Mouse (Mus musculus) activated CD4-positive, CD25-positive, alpha-beta regulatory T cell, adult 4 months (primary cell): ENCODE results near the gene Proca1. TPM values are rescaled to one million over a fixed set of nuclear protein-coding genes. Genes with fewer than 3 reads are reported as not detected.
A peak's percentile ranks its signal among the peaks of the same experiment; 100 is the strongest.
"Not testable (repeated sequence)": the region's sequence is repeated elsewhere in the genome, so short reads cannot be mapped to it uniquely, and the experiment has no call there.

Source experiments
- ATAC-seq: one replicate; pipeline ENCODE4 v1.8.0; 2017
- polyA plus RNA-seq, 2 experiments: library from polyadenylated mRNA; unstranded; fragments of 100-300 nt; shearing (Covaris generic); gene quantifications; one replicate each; pipeline ENCODE4 v1.2.1; 2017

Gene Proca1
- polyA plus RNA-seq, 2 experiments from 2014 or later, result 0.49 to 2.5 TPM

DNA sequence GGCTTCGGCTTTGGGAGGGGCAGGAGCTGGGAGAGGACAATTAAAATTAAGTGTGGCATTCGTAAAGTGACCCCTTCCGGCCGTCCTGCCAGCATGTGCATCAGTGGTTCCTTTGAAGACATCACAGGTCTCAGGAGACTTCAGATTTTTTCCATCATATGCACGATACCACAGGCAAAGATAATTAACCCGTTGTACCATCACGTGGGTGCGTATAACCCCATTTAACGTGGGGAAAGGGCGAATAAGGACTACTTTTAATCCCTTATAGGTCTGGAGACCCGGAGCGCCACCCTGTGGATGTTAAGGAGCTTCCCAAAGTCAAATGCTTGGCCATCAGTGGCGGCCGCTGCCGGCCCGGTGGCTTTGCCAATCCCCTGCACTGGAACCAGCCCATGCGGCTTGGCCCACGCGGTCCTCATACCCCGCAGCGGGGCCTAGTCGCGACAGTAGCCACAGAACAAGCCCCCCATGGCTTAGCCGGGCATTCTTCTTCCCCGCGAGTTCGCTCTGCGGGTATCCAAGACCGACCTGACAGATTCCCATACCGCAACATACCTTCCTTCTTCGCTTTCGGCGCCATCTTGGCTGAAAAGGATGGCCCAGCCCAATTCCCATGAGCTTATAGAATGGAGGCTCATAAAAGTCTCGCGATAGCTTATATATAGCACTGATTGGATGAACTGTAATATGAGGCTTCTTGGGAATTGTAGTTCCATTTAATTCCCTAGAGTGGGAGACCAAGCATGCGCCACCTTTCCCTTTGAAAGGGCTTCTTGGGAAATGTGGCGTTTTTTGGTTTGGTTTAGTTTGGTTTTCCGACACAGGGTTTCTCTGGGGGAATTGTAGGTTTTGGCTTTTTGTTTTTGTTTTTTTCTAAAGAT, 10.0 kb upstream of the Proca1 start, which contains the start of gene Rpl23a:
Gene Rpl23a, minus strand, starts transcription at position 624 of the 884 bp plus-strand sequence.
- peak; percentile 90 for ATAC-seq

DNA sequence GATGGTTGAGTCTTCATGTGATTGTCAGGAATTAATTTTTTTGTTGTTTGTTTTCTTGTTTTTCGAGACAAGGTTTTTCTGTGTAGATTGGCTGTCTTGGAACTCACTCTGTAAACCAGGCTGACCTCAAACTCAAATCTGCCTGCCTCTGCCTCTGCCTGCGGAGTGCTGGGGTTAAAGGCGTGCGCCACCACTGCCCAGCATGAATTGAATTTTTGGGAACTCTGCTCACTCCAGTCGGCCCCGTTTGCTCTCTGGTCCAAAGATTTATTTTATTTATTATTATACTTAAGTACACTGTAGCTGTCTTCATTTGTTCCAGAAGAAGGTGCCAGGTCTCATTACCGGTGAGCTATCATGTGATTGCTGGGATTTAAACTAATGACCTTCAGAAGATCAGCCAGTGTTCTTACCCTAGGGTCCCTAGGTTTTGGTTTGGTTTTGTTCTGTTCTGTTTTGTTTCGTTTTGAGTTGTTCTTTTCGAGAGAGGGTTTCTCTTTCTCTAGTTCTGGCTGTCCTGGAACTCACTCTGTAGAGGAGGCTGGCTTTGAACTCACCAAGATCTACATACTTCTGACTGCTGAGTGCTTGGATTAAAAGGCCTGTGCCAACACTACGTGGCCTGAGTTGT, 9.2 kb upstream of the Proca1 start:
- no peak for ATAC-seq

DNA sequence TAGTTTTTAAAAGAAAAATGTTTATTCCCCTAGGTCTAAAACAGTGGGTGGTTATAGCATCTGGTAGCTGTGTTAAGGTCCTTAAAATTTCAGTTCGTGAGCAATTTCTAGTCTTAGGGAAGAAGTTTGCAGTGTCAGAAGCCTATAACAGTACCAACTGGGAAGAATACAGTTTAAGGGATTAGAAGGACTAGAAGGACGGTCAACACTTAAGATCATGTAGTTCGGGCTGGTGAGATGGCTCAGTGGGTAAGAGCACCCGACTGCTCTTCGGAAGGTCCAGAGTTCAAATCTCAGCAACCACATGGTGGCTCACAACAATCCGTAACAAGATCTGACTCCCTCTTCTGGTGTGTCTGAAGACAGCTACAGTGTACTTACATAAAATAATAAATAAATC, 8.5 kb upstream of the Proca1 start:
- ATAC-seq, result not testable (repeated sequence)

DNA sequence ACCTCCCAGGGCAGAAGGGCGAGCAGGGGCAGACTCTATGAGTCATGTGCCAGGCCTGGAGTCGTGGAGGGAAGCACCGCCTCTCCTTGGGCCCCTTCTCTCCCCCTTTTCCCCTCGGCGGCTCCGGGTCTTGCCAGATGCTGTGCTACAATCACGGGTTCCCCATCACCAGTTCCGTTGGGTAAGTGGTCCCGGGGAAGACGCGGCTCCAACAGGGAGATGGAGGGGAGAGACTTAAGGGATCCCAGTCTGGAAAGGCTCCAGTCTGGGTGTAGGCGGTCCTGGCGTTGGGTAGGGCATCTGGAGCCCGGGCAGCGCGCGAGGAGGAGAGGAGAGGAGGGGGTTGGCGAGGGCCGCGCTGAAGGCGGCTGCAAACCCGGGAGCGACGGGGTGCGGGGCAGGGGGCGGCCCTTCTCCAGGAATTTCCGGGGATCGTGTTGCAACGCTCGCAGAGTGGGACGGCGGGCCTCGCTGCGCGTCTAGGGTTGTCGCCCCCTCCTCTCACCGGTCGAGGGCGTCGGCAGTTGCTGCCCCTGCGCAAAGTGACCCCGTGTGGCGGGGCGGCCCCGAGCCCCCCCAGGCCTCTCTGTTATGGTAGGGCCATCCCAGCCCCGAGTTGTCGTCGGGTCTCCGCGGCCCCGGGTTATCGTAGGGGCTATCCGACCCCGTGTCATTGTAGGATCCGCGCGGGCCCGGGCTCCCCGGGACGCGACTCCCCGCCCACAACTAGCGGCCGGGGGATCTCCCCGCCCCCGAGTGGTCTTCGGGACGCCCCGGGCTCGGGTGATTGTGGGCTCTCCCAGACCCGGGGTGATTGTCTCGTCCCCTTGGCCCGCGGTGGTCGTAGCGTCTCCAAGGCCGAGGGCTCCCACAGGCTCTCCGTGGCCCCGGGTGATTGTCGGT, 4.6 kb upstream of the Proca1 start, which contains the start of gene Rab34:
Gene Rab34, plus strand, starts transcription at position 100 of the 903 bp plus-strand sequence.
- no peak for ATAC-seq

DNA sequence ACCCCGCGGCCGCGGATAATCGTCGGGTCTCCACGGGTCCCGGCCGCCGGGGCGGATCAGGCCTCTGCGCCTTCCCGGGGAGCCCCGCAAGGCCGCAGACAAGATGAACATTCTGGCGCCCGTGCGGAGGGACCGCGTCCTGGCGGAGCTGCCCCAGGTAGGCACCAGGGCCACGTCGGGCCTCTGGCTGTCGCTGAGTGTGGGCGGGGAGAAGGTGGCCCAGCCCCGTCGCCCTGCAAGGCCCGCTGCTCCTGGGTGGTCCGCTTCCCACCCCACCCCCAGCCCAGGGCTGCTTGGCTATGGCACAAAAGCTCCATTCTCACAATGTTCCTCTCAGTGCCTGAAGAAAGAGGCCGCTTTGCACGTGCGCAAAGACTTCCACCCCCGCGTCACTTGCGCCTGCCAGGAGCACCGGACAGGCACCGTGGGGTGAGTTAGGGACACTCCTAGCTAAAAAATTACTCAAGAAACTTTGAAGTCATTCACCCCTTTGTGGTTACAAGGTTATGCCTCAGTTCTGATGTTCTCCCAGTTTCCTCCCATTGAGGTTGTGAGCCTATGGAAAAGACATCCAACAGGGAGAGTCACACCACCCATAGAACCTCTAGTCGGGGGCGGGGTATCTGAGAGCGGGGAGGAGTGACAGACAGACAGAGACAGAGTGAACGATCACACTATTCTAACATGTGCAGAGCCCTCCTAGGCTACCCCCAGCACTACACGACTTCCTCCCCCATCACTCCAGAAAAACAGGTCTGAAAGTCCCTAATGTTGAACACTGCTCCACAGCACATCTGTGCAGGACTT, 3.8 kb upstream of the Proca1 start:
- ATAC-seq, result no peak

DNA sequence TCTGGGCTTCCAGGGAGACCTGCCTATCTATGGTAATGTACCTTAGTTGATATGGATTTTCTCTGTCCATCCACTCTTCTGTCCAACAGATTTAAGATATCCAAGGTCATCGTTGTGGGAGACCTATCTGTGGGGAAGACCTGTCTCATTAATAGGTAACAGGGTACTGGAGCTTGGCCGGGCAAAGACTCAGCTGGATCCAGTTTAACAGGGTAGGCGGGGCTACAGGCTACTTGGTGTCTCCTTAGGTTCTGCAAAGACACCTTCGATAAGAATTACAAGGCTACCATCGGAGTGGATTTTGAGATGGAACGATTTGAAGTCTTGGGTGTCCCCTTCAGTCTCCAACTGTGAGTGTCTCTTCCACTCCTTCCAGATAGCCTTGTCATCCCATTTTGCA, 3.2 kb upstream of the Proca1 start:
- ATAC-seq, result no peak

DNA sequence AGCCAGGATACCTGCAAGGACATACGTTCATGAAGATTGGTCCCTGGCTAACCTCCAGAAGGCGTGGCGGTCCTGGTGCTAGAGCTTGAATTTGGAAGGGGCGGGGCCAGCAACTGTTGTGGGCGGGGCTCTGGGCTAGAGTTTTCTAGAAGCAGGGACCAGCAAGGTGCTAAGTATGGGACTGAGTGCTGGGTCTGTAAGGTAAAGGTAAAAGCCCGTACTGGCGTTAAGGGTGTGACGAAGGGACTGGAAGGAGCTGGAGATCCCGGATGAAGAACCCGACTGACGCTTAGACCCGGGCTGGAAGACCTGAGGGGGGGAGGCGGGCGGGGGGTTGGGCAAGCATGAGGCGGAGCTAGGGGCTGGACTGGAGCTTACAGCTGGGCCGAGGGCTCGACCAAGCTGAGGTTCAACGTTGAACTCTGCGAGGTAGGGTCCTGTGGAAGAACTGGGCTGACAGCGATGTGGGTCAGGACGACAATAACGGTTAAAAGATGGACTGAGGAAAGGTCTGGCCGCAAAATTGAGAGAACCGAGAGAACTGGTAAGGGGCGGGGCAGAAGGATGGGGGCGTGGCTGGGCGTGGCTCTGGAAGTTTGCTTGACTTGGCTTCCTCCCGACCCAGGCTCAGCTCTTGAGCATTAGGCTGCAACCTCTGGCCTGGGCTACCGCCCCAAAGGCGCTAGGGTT, 1.4 kb downstream of the Proca1 start:
- ATAC-seq, result no peak

DNA sequence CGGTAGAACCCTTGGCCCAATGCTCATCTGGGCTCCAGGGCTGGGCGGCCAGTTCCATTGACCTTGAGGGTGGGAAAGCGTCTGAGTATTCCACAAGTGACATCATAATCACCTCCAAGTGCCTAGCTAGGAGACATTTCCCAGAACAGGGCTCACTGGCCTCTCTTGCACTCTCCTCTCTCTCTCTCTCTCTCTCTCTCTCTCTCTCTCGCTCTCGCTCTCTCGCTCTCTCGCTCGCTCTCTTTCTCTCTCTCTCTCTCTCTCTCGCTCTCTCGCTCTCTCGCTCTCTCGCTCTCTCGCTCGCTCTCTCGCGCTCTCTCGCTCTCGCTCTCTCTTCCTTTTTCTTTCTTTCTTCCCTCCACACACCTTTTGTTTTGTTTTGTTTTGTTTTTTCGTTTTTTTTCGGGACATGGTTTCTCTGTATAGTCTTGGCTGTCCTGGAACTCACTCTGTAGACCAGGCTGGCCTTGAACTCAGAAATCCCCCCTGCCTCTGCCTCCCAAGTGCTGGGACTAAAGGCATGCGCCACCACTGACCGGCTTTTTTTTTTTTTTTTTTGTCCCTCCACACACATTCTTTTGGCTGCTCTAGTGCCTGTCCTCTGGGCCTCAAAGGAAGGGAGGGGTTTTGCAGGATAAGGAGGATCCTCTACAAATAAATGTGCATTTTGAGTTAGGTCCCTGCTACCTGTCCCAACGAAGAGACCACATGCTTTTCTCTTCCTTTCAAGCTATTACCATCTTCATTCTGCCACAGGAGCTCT, 2.1 kb downstream of the Proca1 start:
- ATAC-seq, result no peak

DNA sequence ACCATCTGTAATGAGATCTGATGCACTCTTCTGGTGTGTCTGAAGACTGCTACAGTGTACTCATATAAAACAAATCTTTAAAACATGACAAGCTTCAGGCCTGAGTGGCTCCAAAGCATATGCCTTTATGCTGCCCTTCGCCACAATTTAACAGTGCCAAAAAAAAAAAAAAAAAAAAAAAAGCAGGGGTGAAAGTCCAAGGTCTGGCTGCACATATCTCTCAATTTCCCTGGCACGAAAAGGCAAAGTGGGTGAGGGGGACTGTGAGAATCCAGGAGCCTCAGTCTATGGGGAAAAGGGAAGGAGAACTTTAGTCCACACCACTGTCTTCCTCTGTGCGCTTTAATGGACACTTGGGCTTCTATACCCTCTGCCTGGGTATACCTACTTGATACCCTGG, 9.2 kb downstream of the Proca1 start:
- ATAC-seq, result no peak

DNA sequence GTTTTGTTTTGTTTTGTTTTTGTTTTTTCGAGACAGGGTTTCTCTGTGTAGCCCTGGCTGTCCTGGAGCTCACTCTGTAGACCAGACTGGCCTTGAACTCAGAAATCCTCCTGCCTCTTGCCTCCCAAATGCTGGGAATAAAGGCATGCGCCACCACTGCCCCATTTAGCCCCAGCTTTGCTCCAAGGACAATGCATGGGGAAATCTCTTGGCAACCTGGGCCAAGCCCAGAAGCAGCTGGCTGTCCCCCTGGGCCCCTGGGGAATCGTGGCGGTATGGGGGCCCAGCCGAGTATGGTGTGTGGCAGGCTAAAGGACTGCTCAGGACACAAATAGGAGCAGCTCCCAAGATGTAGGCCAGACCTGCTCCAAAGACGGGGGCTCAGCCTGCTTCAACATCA, 11.1 kb downstream of the Proca1 start:
- no peak for ATAC-seq

DNA sequence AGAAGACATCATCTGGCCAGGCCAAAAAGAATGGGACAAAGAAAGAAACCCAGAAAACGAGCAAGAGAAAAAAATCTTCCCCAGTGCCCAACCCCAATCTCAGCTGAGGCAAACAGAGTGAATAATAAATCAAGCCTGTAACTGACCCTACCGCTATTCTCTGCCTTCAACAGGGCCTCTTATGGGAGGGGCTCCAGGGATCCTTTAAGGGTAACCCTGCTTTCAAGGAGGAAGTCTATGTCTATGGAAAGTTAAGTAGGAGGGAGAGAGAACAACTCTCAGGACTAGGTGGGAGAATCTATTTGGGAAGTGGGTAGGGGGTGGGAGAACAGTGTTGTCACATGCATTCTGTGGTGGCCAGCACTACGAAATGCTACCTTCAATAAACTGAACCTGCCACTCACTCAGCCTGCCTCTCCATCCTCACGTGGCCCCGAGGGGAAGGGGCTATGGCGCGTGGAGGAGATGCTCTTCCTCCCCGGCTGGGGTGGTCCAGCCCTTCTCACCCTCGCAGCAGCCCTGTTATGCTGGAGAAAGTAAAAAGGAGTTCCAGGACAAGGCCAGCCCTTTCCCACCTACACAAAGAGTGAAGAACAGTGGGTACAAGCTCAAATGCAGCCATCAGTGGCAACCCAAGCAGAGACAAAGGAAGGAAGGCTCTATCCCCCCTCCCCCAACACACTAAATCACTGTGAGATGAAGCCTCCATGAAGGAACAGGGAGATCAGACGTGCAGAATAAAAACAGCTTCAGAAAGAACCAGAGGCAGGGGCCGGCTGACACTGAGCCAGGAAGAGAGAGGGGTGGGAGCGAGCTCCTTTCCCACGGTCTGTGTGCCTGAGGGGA, 12.4 kb downstream of the Proca1 start:
- no peak for ATAC-seq

DNA sequence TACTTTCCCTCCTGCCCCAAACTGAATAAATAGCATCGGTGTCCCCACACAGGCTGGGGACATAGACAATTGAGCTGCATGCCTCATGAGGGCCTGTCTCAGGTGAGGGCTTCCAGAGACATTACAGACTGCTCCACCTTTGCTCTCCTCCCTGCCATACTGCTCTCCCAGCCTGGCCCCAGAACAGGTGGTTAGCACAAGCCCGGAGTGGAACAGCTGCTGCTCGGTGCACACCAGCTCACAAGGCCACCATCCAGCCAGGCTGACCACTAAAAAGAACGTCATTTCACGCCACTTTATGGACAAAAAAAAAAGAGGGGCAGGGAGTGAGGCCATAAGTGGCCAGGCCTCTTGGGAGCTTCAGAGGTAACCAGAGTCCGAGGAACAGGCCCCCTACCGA, 14.0 kb downstream of the Proca1 start:
- ATAC-seq, result no peak

DNA sequence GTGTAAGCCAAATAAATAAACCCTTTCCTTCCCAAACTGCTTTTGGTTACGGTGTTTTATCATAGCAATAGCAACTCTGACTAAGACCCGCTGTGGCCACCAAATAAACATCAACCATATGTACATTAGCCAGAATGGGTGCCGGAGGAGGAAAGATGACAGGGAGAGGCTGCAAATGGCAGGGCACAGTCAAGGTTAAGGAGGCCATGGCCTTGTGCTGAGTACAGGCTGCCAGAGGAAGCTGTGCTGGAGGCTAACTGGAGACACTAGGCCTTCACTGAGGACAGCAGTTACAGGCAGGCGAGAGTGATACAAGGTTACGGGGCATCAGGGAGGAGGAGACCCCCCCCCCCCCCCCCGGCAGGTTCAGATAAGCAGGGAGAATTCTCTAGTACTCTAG, 16.7 kb downstream of the Proca1 start:
- no peak for ATAC-seq

DNA sequence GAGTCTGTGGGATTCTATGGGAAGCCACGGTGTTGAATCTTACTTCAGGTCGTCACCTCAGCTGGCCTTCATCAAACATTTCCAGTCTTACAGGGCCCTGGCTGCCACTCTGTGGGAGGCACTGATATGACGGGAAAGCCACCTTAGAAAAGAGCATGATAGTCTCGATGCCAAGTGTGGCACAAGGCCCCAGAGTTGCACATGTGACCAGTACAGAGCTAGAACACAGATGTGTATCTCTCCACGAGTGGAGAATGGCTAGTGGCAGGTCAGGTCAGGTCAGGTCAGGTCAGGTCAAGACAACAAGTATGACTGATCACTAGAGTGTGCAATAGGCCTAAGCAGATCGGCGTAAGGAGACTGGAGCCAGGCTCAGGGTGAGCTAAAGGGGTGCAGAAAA, 17.4 kb downstream of the Proca1 start:
- ATAC-seq, result no peak

DNA sequence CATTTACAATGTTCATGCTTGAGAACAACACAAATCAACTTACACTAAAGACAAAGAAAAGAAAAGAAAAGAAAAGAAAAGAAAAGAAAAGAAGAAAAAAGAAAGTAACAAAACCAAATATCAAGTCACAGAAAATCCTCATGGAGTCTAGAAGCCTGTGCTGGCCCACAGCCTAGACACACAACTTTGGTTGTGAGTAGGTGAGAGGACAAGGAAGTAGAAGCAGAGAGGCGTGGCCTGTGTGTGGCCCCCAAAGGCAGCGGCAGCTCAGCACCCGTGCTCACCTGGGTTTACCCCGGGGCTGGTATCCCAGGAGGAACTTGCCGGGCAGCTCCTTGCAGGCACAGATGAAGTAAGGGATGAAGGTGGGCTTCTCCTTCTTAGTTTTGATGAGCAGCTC, 18.3 kb downstream of the Proca1 start:
- no peak for ATAC-seq

DNA sequence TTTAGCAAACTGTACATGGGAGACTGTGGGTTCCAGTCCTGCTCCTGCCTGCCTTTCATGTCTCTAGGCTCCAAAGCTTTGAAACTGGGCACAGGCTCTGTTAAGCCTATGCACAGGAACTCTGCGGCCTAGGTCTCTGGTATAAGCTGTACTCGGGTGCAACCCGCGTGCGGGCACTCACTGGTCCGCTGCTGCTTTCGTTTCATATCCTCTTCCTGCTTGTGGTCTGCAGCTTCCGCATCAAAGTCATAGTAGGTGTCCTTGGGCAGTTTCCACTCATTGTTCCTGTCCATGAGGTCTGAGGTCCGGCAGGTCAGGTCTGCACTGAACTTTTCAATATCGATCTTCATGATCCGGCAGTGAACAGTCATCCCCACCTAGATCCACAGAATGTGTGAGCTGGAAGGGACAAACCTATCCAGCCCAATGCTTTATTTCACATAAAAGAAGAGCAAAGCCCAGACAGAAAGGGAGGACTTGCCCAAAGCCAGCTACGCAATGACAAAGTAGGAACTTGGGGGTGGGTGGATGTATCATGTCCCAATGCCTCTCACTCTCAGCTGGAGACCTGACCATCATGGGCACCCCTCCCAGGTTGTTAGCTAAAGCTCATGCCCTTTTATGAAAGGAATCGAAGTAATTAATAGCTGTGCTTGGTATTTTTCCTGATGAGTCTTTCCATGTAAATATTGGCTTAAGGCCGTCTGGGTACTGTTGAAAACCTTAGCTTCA, 20.1 kb downstream of the Proca1 start:
- no peak for ATAC-seq

DNA sequence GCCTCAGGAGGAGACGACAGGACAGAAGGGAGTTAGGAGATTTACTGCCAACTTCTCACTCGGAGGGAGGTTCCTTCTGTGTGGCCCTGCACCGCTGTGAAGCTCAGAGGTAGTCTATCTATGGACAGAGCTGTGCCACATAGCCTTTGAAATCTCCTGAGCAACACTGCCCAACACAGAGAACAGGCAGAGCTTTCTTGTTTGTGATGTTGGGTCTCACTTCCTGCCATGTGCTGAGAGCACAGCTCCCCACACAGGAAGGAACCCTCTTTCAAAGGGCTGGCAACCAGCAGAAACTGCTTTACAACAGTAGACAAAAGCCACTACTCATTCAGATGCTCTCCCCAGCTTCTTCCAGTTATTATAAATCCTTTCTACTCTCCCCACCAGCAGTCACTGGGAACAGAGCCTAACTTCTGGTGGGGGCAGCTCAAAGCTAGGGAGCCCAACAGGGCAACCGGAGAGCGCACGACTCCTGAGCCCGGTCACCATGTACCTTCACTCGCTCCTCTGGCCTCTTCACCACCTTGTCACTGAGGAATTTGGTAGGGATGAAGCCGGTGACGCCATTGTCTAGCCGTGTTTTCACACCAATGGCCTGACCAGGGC, 22.6 kb downstream of the Proca1 start:
- peak; percentile 36 for ATAC-seq

DNA sequence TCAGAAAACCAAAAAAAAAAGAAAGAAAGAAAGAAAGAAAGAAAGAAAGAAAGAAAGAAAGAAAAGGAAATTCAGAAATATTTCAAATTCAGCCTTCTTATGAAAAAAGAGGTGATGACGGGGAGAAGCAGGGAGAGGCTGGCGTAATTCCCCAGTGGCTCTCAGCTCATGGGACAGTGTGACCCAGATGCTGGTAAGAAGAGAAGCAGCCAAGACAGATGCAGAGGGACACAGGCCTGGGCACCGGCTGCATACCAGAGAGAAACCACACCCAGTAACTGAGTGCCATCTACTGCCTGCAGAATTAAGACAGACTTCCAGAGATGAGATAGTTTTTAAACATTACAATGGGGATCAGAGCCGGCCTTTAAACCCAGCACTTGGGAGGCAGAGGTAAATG, 30.4 kb downstream of the Proca1 start:
- no peak for ATAC-seq

DNA sequence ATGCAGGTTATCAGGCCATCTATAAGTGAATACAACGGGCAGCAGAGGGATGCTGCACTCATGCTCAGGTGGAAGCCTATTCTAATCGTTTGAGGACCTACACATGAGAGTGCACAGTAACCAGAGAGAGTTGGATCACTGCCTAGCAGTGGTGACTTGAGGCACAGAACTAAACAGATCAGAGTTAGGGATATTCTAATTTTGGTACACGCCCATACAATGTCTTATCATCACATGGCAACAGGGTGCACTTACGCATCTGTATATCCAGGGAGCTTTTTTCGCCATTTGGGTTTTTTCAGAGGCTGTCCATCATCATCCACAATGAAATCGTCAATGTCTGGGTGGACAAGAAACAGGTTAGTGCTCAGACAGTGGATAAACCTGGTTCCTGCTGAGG, 38.3 kb downstream of the Proca1 start:
- ATAC-seq, result no peak
